23 mouse cellular contexts compared by ENCODE assay signal in the genomic region with DNA sequence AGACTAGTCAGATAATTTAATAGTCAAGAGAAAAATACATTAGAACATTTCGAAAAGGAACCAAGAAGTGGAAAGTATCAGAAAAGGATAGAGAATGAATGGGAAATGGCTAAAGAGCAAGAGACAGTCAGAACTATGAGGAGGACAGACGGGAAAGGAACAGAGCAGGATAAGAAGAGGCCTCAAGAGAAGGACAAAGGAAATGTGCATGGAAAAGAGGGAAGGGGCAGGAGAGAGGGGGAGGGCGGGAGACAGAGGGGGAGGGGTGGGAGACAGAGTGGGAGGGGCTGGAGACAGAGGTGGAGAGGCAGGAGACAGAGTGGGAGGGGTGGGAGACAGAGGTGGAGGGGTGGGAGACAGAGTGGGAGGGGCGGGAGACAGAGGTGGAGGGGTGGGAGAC.
DNase-seq lines count a peak whose midpoint lies in the region; ATAC-seq and TF ChIP-seq lines count a peak whose summit lies in the region.
"Had no signal": no experiment of that assay in that cellular context is flagged by ENCODE, and none has a peak within 500 bp of the region (broad histone marks: within the 10 kb centered on the region; RNA-seq: fewer than 3 reads in every experiment).

No protein-coding gene starts in this region.

- H3K9ac ChIP-seq in forebrain, embryonic 12.5 days: no peak overlapping the region
- no peak overlapping the region for H3K9ac ChIP-seq in forebrain, embryonic 13.5 days
- H3K9ac ChIP-seq in midbrain, embryonic 12.5 days (replicated peaks): no peak overlapping the region
- H3K9ac ChIP-seq in midbrain, embryonic 14.5 days (replicated peaks; ENCODE audit: low read length): no peak overlapping the region
- no peak overlapping the region for H3K9ac ChIP-seq in ES-E14 (ENCODE audit: insufficient read depth, low read depth, low read length, poor library complexity, severe bottlenecking)
- H3K9ac ChIP-seq: forebrain, postnatal 0 days; hindbrain, embryonic 12.5 days; hindbrain, embryonic 15.5 days; intestine, embryonic 15.5 days had no signal

- 0 out of 2 replicates have a peak, but pooled peaks have one; percentile 21 for ATAC-seq in forebrain, embryonic 12.5 days (ENCODE audit: low FRiP score)
- no peak for ATAC-seq in forebrain, embryonic 13.5 days
- peak; percentile 50; the same call in 1 of the 2 replicates for ATAC-seq in midbrain, embryonic 12.5 days (ENCODE audit: low FRiP score, low read depth)
- no peak for ATAC-seq in midbrain, embryonic 14.5 days (ENCODE audit: low FRiP score, low TSS enrichment)
- ATAC-seq: activated CD4-positive, CD25-positive, alpha-beta regulatory T cell, adult 4 months; forebrain, postnatal 0 days; intestine, embryonic 15.5 days had no signal

- no peaks in the 10 kb centered on the region for H3K4me1 ChIP-seq in forebrain, embryonic 12.5 days
- H3K4me1 ChIP-seq in forebrain, embryonic 13.5 days: peaks cover 5% of the 10 kb centered on the region
- no peaks in the 10 kb centered on the region for H3K4me1 ChIP-seq in midbrain, embryonic 12.5 days
- H3K4me1 ChIP-seq in midbrain, embryonic 14.5 days (ENCODE audit: control insufficient read depth, insufficient read depth, low read length): no peaks in the 10 kb centered on the region
- H3K4me1 ChIP-seq in ES-E14 (ENCODE audit: control insufficient read depth in 2 of 2, insufficient read depth in 2 of 2, low read length in 2 of 2, poor library complexity in 1 of 2): no peaks in the 10 kb centered on the region
- H3K4me1 ChIP-seq: hindbrain, embryonic 12.5 days; hindbrain, embryonic 15.5 days; intestine, embryonic 15.5 days had no signal

- H3K4me3 ChIP-seq in forebrain, embryonic 12.5 days (replicated peaks): no peak overlapping the region
- no peak overlapping the region for H3K4me3 ChIP-seq in forebrain, embryonic 13.5 days
- no peak overlapping the region for H3K4me3 ChIP-seq in midbrain, embryonic 12.5 days
- H3K4me3 ChIP-seq in midbrain, embryonic 14.5 days (replicated peaks; ENCODE audit: low read depth, low read length): no peak overlapping the region
- H3K4me3 ChIP-seq in ES-E14 (ENCODE audit: insufficient read depth in 1 of 2, low read depth in 1 of 2, low read length in 2 of 2, poor library complexity in 1 of 2, severe bottlenecking in 1 of 2): no peak overlapping the region
- H3K4me3 ChIP-seq: forebrain, embryonic 10.5 days; gastrocnemius, adult 2 months; hindbrain, embryonic 12.5 days; hindbrain, embryonic 15.5 days; intestine, embryonic 15.5 days had no signal

- H3K4me2 ChIP-seq in forebrain, embryonic 12.5 days: no peak overlapping the region
- no peak overlapping the region for H3K4me2 ChIP-seq in forebrain, embryonic 13.5 days
- H3K4me2 ChIP-seq in midbrain, embryonic 12.5 days (replicated peaks): no peak overlapping the region
- no peak overlapping the region for H3K4me2 ChIP-seq in midbrain, embryonic 14.5 days (ENCODE audit: low read length)
- H3K4me2 ChIP-seq: heart, embryonic 11.5 days; hindbrain, embryonic 12.5 days; hindbrain, embryonic 15.5 days; intestine, embryonic 15.5 days had no signal

- no peaks in the 10 kb centered on the region for H3K27me3 ChIP-seq in forebrain, embryonic 12.5 days
- H3K27me3 ChIP-seq in forebrain, embryonic 13.5 days: no peaks in the 10 kb centered on the region
- H3K27me3 ChIP-seq in midbrain, embryonic 12.5 days: no peaks in the 10 kb centered on the region
- no peaks in the 10 kb centered on the region for H3K27me3 ChIP-seq in midbrain, embryonic 14.5 days (ENCODE audit: control insufficient read depth, insufficient read depth, low read length)
- H3K27me3 ChIP-seq: CH12.LX; hindbrain, embryonic 12.5 days; hindbrain, embryonic 15.5 days; intestine, embryonic 15.5 days had no signal

- H3K36me3 ChIP-seq in forebrain, embryonic 12.5 days (replicated peaks): no peaks in the 10 kb centered on the region
- no peaks in the 10 kb centered on the region for H3K36me3 ChIP-seq in forebrain, embryonic 13.5 days (ENCODE audit: poor library complexity, severe bottlenecking)
- no peaks in the 10 kb centered on the region for H3K36me3 ChIP-seq in midbrain, embryonic 12.5 days
- H3K36me3 ChIP-seq in midbrain, embryonic 14.5 days (ENCODE audit: control insufficient read depth, insufficient read depth, low read length): no peaks in the 10 kb centered on the region
- H3K36me3 ChIP-seq in ES-E14 (ENCODE audit: control insufficient read depth, insufficient read depth, low read length, poor library complexity, severe bottlenecking): no peaks in the 10 kb centered on the region
- H3K36me3 ChIP-seq: forebrain, embryonic 10.5 days; hindbrain, embryonic 12.5 days; hindbrain, embryonic 15.5 days; intestine, embryonic 15.5 days had no signal

- no peak overlapping the region for H3K27ac ChIP-seq in forebrain, embryonic 12.5 days
- H3K27ac ChIP-seq in forebrain, embryonic 13.5 days: no peak overlapping the region
- H3K27ac ChIP-seq in midbrain, embryonic 12.5 days (replicated peaks): 0 out of 2 replicates have a peak overlapping the region, but pooled peaks have one; percentile 6
- H3K27ac ChIP-seq in midbrain, embryonic 14.5 days (replicated peaks; ENCODE audit: low read depth, low read length): no peak overlapping the region
- no peak overlapping the region for H3K27ac ChIP-seq in ES-E14 (ENCODE audit: insufficient read depth, low read depth, low read length, poor library complexity, severe bottlenecking)
- H3K27ac ChIP-seq: forebrain, embryonic 10.5 days; gastrocnemius, adult 2 months; hindbrain, embryonic 12.5 days; hindbrain, embryonic 15.5 days; intestine, embryonic 15.5 days had no signal

- in situ Hi-C loops in ES-E14 (cut with MboI; ENCODE audit: low sequenced_read_pairs in 2 of 2, unreplicated experiment in 2 of 2): no loop called here

- 48% methylated on average over 3 of the region's 4 CpGs for WGBS in forebrain, embryonic 12.5 days
- WGBS in forebrain, embryonic 13.5 days: 48% methylated on average over 2 of the region's 4 CpGs
- WGBS in midbrain, embryonic 12.5 days: 51% methylated on average over 3 of the region's 4 CpGs
- WGBS in midbrain, embryonic 14.5 days: 48% methylated on average over 3 of the region's 4 CpGs

- DNase-seq in midbrain, embryonic 14.5 days: no peak
- peak; percentile 1 for DNase-seq in ES-E14 (ENCODE audit: low read depth, low spot score)
- DNase-seq in testis, postnatal 10 days (ENCODE audit: low spot score): no peak
- DNase-seq: adrenal gland, adult 8-10 months; adrenal gland, postnatal 25 days; B cell, adult 2 months; cerebellum, adult 18-20 months; cerebellum, adult 9-10 months; cerebellum, postnatal 14 days; forebrain, postnatal 0 days; gastrocnemius, adult 2 months; gastrocnemius, postnatal 14 days; heart, adult 11 months had no signal

- H3K9me3 ChIP-seq in forebrain, embryonic 12.5 days: no peaks in the 10 kb centered on the region
- no peaks in the 10 kb centered on the region for H3K9me3 ChIP-seq in forebrain, embryonic 13.5 days (replicated peaks)
- H3K9me3 ChIP-seq in midbrain, embryonic 12.5 days: no peaks in the 10 kb centered on the region
- no peaks in the 10 kb centered on the region for H3K9me3 ChIP-seq in midbrain, embryonic 14.5 days (ENCODE audit: control insufficient read depth, low read length)
- H3K9me3 ChIP-seq in ES-E14 (ENCODE audit: control insufficient read depth, insufficient read depth, low read depth, low read length): no peaks in the 10 kb centered on the region
- H3K9me3 ChIP-seq: forebrain, embryonic 10.5 days; hindbrain, embryonic 12.5 days; hindbrain, embryonic 15.5 days; intestine, embryonic 15.5 days had no signal

TF ChIP-seq in ES-E14, 5 proteins besides CTCF, POLR2A, EP300 and RAD21:
- TF ChIP-seq HCFC1 (IDR thresholded peaks at IDR 0.05; ENCODE audit: borderline replicate concordance, insufficient read depth, low read length) (no peak), ZNF384 (IDR thresholded peaks at IDR 0.05; ENCODE audit: low read depth, low read length) (no peak), ZC3H11A (IDR thresholded peaks at IDR 0.05; ENCODE audit: borderline replicate concordance, low read depth, low read length) (no peak), MAFK (IDR thresholded peaks at IDR 0.05; ENCODE audit: insufficient read depth, low read depth, low read length) (no peak), CHD2 (IDR thresholded peaks at IDR 0.05; ENCODE audit: low read depth, low read length) (no peak)

Comparison
In these comparisons a context has a peak if more than half of its experiments do, and no peak if none do; other contexts are left out.
1. ATAC-seq: peak in forebrain, embryonic 12.5 days (single experiment) and midbrain, embryonic 12.5 days (single experiment); none in forebrain, embryonic 13.5 days (single experiment) and midbrain, embryonic 14.5 days (single experiment).